Mouse (Mus musculus) 3T3-L1 (cell line): Measurements from ENCODE around the gene Elof1.
"Not testable (repeated sequence)": the region's sequence is repeated elsewhere in the genome, so short reads cannot be mapped to it uniquely, and the experiment has no call there.

Experiments used
- DNase-seq: peaks from one replicate; pipeline ENCODE4 v3.0.0-alpha.2; 2015; ENCODE audit warnings: low read depth, low spot score

Elof1 gene

DNA sequence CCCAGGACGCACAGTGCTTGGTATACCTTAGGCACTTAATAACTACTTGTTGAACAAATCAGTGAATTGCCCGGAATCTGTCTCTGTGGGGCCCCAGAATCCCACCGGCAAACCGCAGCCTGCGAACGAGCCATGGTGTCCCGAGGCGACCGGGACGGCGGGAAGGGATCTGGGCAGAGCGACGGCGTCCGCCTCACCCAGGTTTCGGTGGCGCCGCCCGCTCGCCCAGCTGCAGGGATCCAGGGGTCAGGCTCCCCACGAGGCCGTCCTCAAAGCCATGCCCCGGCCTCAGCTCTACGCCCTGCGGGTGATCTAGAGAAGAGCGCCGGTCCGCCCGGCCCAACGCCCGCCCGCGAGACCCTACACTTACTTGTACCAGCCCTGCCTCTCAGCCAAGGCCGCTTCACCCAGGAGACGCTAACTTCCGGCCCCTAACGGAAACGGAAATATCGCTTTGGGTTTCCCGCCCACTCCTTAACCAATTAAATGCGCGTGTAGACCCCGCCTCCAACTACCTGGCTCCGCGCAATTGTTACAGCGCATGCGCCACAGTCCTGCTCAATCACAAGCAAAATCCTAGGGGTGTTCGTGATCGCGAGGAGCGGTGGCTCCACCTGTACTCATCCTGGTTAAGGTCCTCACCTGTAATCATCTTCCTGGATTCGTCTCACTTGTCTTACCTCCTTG is at the start of gene Elof1:
Gene Elof1 (minus strand): TSS at position 433 of the 687 bp plus-strand sequence.
- DNase-seq = peak; percentile 98

DNA sequence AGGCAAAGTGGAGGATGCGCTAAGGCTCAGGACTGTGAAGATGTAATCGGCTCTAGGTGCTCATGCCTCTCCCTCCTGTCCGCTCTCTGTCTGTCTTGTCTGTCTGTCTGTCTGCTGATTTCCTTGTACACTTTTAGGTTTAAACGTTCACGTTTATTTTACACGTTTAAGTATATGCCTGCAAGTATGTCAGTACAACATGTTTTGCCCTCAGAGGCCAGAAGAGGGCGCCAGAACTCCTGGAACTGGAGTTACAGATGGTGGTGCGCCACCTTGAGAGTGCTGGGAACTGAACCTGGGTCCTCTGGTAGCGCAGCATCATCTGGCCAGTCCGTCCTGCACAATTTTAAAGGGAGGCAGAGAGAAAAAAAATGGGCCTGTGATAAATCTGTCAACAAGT is 49.7 kb upstream of the Elof1 start:
- peak; percentile 2 for DNase-seq

DNA sequence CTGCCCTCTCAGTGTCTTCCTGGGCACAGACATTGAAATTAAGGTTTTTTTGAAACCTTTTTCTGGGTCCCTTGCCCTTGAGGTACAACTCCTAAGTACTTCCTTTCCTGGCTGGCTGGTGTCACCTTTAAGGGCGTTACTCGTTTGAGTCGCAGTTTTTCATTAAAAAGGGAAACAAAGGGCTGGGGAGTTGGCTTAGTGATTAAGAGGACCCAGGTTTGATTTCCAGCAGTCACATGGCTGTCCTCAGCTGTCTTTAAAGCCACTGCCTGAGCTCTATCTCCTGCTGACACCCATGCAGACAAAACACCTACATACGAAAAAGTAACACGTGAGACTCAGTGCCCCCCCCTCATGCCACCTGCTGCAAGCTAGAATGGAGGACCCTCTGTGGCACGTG is 49.0 kb upstream of the Elof1 start:
- peak; percentile 0 for DNase-seq

DNA sequence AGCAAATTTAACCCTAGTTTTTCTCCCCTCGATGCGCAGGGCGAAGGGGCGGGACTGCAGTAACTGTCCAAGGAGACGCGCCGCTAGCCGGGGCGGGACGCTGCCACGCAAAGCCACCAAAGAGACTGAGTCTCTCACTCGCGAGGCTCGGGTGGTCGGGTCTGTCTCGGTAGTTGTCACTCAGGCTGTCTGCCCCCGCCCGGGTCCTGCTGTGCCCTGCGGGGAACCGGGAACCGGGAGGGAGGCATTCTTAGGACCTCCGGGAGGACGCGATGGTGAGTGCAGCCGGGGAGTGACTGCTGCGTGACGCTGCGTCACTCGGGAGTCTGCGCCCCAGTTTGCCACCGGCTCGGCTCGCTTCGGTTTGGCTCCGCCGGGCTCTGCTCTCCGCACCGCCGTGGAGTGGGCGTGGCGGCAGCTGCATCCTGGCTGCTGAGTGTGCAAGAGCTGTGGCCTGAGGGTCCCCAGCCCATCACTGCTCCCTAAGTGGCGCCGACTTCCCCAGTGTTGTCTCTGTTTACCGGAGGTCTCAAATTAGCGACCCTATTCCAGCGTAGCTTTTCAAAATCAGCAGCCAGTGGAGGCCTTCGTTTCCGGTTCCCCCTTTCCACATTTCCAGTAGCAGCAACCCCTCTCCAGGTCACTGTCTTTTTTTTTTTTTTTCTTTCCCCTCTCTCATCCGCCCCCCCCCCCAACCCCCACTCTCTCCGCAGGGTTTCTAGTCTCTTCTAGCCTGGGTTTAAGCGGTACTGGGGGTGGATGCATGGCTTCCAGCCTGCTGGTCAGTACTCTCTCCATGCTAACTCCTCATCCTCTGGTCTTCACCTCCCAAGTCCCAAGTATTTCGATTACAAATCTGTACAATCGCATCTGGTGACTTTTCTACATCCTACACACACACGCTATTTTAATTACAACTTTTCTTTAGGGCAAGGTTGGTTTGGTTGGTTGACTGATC is 48.0 kb upstream of the Elof1 start:
- DNase-seq = no peak

DNA sequence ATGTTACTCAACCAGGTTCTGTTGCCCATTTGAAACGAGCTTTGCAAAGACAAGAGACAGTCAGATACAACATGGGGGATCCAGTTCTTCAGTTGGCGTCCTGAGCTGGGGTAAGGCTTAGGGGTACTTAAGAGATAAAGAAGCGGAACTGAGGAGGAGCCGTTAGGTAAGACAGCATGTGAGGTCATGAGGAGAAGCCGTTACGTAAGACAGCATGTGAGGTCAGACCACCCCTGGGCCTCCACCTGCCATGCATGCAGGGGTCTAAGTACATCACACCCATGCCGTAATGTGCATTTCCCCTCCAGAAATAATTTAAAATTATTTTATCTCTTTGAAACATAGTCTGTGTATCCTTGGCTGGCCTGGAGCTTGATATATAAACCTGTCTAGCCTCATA is 45.9 kb upstream of the Elof1 start:
- no peak for DNase-seq

DNA sequence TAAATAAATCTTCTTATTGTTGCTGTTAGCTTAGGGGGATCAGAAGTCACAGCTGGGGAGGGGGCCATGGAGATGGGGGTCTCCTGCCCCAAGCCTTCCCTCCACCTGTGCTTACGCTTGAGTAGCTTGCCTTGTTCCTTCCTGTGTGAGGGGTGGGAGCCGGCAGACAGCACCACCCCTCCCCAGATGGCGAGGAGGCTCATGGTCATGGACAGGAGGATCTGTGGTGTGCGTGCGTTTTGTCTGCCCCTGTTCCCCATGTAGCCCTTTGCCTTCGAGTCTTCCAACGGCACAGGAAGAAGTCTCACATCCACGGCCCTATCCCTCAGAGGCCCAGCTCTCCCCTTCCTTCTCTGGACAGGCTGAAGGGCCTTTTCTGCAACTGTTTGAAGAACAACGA is 45.3 kb upstream of the Elof1 start:
- no peak for DNase-seq

DNA sequence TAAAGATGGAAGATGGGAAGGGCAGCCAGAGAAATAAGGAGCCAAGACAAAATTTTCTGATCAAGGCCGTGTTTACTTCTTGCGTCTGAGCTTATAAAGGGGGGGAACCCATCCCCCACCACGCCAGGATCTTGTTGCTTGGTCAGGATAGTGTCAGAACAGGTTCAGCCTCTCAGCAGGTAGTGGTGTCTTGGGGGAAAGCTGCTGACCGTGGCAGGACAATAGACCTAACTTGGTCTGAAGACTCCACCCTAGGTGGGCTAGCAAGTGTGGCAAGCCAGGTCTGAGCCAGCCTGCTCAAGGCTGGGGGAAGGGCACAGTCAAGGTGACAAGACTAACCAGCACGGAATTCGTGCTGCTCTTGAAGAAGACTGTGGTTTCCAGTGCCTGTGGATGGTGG is 44.3 kb upstream of the Elof1 start:
- DNase-seq = no peak

DNA sequence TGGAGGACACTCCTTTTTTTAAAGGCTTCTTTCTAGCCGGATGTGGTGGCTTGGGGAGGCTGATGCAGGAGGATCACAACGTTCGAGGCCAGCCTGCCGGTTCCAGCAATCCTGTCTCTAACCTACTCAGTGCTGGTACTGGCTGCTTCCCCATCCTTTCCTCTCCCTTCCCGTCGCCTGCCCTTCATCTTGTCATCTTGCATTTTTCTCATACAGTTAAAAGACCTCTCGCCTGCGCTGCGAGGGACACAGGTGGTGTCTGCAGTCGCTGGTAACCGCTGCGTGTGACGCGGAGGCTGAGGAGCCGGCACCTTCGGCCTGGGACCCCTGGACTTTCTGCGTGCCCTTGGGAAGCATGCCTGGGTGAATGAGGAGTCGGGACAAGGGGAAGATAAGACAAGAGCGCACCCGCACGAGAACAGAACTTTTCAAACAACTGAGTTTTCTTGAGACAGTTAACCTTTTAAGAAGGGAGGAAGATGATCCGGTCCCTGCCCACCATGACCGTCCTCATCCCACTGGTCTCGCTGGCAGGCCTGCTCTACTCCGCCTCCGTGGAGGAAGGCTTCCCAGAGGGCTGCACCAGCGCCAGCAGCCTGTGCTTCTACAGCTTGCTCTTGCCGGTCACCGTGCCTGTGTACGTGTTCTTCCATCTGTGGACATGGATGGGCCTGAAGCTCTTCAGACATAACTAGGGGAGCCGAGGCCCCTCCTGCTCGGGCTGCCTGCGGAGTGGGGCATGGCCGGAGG is 40.7 kb upstream of the Elof1 start:
- DNase-seq = no peak

DNA sequence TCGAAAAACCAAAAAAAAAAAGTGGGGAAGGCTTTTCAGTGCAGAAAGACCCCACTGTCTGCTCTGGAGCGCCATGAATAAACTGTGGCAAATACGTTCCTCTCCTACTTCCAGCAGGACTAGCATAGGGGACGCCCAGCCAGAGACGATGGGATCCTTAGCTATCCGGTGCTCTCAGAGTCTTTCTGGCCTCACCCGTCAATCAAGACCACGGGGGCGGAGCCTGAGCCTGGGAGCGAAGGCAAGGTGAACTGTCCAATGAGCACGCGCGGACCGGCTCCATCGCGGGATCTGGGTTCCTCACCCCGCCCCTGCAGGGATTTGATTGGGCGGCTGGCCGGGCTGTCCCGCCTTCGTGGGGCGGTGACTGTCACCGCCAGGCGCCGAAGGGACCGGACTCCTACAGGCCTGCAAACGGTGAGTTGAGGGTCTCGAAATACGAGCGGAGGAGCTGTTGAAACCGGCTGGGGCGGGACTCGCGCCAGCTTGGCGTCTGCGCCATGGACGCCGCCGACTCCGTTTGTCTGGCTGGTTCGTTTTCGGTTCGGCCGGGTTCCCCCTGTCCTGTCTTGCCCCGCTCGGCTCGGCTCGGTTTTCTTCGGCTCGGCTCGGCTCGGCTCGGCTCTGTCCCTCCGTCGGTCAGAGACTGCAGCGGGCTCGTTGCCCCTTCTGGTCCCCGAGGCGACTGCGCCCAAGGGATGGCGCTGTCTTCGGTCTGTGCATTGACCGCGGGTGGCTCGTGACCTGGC is 39.7 kb upstream of the Elof1 start, which contains the start of gene Pigyl:
Gene Pigyl (plus strand): TSS at position 350 of the 749 bp plus-strand sequence.
- peak; percentile 99 for DNase-seq

DNA sequence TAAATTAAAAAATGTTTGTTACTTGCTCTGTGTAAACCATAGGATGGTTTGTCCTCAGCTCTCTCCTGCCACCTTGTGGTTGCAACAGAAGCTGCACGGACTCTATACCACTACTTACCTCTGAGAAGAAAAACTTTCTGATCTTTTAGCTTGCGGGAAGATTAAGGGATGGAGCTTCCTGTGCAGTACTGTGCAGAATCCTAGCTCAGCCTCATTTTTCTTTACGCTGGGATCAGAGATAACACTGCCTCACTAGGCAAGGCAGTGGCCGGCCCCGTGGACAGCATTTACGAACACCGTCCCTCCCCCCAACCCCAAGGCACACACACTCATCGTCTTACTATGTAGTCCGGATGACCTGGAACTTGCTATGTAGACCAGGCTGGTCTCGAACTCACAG is 38.6 kb upstream of the Elof1 start:
- peak; percentile 88 for DNase-seq

DNA sequence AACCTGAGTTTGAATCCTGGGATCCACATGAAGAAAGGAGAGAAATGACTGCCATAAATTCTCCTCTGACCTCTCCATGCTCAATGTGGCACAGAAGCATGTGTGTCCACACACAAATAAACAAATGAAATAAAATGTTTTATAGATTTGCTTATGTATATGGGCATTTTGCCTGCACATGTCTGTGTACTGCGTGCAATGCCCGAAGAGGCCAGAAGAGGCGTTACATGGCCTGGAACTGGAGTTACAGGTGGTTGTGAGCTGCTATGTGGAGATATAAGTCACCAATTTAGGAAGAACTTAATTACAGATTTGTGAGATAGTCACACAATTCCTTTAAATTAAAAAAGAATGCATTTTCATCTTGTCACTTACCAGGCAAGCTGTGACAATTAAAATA is 36.8 kb upstream of the Elof1 start:
- DNase-seq = no peak

DNA sequence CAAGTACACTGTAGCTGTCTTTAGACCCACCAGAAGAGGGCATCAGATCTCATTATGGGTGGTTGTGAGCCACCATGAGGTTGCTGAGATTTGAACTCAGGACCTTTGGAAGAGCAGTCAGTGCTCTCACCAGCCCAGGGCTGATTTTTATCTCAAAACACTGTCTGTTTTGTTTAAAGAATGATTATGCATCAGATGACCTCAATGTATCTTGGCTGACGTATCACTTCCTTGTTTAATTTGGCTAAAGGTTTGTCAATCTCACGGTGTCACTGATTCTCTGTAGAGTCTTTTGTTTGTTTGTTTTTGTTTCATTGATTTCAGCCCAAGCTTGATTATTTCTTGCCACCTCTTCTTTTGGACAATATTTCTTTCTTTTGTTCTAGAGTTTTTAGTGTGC is 34.0 kb upstream of the Elof1 start:
- DNase-seq = no peak

DNA sequence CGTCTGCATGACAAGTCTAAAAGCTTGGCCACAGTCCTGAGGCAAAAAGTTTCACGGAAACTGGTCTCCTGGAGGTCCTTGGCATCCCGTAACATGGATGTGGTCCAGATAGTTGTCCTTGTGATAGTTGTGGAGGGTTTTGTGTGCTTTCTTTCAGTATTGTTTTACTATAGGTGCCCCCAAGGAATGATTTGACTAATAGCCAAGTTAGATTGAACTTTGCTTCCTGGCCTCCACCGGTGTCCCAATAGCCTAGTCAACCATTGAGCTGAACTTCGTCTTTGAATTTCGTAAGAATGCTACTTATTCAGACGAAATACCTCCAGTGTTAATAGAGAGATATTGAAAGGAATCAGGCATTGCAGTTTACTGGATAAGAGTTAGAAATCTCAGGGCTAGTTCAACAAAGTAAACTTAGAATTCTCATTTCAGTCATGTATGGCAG is 33.3 kb upstream of the Elof1 start:
- not testable (repeated sequence) for DNase-seq

DNA sequence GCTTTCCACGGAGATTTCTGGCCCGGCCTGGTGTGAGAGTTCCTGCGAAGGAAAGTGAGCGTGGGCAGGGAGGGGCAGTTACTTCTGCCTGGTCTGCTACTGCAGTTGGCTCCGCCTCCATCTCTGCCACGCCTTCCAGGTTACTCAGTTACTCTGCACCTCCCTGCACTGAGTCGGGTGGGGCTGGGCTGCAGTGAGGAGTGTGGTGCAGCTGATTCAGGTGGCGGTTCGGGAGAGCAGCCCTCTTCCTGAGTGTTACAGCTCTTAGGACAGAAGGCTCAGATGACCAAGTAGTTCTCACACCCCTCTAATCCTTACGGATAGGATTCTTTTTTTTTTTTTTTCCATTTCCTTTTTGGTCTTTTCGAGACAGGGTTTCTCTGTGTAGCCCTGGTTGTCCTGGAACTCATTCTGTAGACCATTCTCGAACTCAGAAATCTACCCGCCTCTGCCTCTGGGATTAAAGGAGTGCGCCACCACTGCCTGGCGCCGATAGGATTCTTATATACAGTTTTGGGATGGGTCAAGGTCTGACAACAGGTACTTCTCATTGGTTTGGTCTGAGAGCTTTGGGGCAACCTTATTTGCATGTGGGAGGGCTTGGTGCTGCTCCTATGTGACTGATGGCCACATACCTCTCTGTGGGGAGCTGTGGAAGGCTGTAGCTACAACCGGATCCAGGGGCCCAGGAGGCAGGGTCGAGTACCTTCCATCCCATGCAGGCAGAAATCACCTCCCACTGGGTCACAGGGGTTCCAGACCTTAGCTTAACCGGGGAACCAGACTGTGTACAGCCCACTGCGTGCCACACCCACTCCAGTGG is 32.7 kb upstream of the Elof1 start:
- no peak for DNase-seq

DNA sequence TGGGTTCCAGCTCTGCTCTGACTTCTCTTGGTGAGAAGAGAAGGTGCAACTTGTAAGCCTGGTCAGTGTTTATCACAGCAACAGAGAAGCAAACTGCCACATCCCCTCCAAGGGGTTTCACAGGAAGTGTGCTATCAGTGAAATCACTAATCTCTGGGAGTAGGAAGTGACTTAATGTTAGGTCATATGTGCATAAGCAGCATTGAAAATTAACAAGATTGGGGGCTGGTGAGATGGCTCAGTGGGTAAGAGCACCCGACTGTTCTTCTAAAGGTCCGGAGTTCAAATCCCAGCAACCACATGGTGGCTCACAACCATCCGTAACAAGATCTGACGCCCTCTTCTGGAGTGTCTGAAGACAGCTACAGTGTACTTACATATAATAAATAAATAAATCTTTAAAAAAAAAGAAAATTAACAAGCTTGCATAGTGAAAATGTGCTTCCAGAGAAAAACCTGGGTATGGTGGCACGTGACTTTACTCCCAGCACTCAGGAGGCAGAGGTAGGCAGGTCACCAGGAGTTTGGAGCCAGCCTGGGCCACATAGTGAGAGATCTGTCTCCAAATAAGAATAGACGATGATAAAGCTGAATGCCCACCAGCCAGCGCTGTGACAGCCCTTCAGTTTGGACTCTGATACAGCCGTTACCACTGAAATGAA is 27.5 kb upstream of the Elof1 start:
- DNase-seq = no peak

DNA sequence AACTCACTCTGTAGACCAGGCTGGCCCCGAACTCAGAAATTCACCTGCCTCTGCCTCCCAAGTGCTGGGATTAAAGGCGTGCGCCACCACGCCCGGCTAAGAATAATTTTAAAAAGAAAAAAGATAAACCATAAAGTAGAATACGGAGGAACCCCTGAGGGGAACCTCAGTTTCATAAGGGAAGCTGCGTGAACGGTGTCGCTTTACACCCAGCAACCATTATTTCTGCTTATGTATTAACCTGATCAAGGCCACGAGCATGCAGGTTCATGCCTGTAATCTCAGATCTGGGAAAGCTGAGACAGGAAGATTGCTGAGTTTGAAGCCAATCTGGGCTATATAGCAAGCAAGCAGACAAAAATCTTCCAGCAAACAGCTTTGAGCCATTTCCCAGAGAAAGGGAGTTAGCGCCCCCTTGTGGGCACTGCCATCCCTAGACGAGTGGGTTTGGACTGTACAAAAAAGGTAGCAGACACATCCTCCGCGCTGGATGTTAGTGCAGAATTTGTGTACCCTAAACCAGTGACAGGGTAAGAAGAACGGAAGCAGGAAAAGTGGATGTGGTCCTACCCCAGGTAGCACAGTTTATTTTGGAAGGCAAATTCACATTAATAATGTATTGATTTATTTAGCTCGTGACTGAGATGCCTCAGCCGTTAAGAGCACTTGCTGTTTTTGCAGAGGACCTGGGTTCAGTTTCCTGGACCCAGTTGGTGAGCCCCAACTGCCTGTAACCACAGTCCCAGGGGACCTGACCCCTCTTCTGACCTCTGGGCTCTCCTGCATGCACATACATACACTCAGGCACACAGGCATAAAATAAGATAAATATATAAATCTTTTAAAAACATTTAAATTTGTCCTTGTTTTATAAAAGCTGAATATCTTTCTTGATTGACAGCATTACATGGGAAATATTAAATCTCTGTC is 26.4 kb upstream of the Elof1 start:
- peak; percentile 91 for DNase-seq

DNA sequence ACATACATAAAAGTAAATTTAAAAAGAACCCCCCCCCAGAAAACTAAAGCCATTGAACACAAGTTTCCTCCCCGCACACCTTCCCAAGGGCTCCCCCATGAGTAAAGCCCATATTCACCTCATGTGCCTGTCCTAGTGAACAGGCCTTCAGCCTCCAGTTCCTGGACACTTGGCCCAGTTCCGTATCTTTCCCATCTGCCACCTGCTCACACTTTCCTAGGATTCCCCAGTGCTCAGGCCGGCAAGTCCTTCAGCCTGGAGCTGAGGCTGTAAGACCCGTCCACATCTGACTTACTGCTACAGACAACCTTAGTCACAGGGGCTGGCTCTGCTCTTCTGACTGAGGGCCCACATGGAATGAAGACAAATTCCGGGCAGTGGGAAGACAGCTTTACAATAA is 22.8 kb upstream of the Elof1 start:
- no peak for DNase-seq

DNA sequence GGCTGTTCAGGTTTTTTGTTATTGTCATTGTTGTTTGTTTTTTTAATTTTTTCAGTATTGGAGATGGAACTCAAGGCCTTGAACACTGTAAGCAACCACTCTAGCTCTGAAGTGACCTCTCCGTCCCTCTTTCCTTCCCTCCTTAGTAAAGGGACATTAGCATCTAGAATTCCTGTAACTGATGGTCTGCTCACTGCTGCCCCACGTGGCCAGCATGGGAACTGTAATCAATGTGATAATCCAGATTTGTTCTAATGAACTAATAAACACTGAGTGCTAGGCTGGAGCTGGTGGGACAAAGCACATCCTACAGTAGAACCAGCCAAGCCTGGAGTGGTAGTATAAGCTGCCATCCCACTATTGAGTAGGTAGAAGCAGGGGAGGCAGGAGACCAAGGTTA is 21.5 kb upstream of the Elof1 start:
- DNase-seq = peak; percentile 58
